Mouse (Mus musculus) forebrain, embryonic 16.5 days (tissue): Measurements from ENCODE around the gene AC192777.2. TPM values are rescaled to one million over a fixed set of nuclear protein-coding genes. Genes with fewer than 3 reads are reported as not detected.
"Not testable (repeated sequence)": the region's sequence is repeated elsewhere in the genome, so short reads cannot be mapped to it uniquely, and the experiment has no call there.

Experiments used
- ATAC-seq: fragments of 200-750 bp; cut with Nextera tagmentation; 2 replicates; pipeline ENCODE4 v1.8.0; 2017; ENCODE audit warnings: mild to moderate bottlenecking, moderate library complexity
- H3K27ac ChIP-seq: fragments of 300-500 bp; sonication (generic); 2 replicates; pipeline ENCODE4 v1.5.1; 2014; ENCODE audit warnings: low read length, control low read depth
- H3K27me3 ChIP-seq: fragments of 300-500 bp; sonication (generic); replicated peaks from 2 replicates; pipeline ENCODE4 v1.6.1; 2014; ENCODE audit warnings: low read length; ENCODE audit not compliant: control insufficient read depth, insufficient read depth
- H3K36me3 ChIP-seq: fragments of 300-500 bp; sonication (generic); 2 replicates; pipeline ENCODE4 v1.6.1; 2014; ENCODE audit not compliant: control insufficient read depth, insufficient read depth
- H3K4me1 ChIP-seq: fragments of 300-500 bp; sonication (generic); replicated peaks from 2 replicates; pipeline ENCODE4 v1.6.1; 2014; ENCODE audit warnings: low read length; ENCODE audit not compliant: control insufficient read depth, insufficient read depth
- H3K4me2 ChIP-seq: fragments of 300-500 bp; sonication (generic); 2 replicates; pipeline ENCODE4 v1.6.1; 2014; ENCODE audit warnings: mild to moderate bottlenecking, low read length, control low read depth
- H3K4me3 ChIP-seq: fragments of 300-500 bp; sonication (generic); replicated peaks from 2 replicates; pipeline ENCODE4 v1.5.1; 2014; ENCODE audit warnings: mild to moderate bottlenecking, low read length, control low read depth
- H3K9ac ChIP-seq: fragments of 300-500 bp; sonication (generic); replicated peaks from 2 replicates; pipeline ENCODE4 v1.6.1; 2014; ENCODE audit warnings: low read depth, low read length, control low read depth
- H3K9me3 ChIP-seq: fragments of 300-500 bp; sonication (generic); 2 replicates; pipeline ENCODE4 v1.6.1; 2016; ENCODE audit warnings: low read length; ENCODE audit not compliant: control insufficient read depth
- WGBS: fragments of 180-500 bp; shearing (Covaris S2); extraction: QIAGEN DNeasy Blood & Tissue Kit; methylation state at CpG from one replicate; pipeline ENCODE4 v1.1.7; 2014; 5-methylcytosine and 5-hydroxymethylcytosine counted together
- microRNA-seq: library from miRNA; unstranded; fragments of <30 nt; microRNA quantifications from one replicate; pipeline ENCODE4, GENCODE M21; 2017
- polyA plus RNA-seq: library from polyadenylated mRNA; unstranded; fragments of >200 nt; fragmentation: Nextera tagmentation; extraction: Ambion mirVana; gene quantifications from 2 replicates; pipeline ENCODE4 v1.2.1, GENCODE M21; 2015

The AC192777.2 gene
- not detected in 2 replicates for polyA plus RNA-seq

DNA sequence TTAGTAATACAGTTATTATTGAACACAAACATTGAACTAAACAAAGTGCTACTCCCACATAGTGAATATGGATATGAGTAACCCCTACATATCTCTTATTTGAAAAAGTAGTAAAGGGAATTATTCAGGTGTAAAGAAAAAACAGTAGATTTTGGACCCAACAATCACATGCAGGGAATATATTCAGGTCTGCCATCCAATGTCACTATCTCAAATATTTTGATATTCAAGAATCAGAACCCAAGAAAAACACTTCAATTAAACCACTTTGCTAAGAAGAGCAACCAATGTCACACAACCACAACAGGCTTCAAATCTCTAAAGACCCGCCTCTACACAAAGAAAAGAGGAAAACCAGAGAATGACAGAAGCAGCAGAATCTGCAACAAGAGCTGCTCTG lies at the start of gene AC192777.2:
AC192777.2 (plus strand) TSS at position 301 of the 400 bp plus-strand sequence.
- H3K4me1 ChIP-seq, H3K27me3 ChIP-seq, H3K9me3 ChIP-seq, H3K4me3 ChIP-seq, H3K4me2 ChIP-seq, H3K9ac ChIP-seq, ATAC-seq, H3K36me3 ChIP-seq, H3K27ac ChIP-seq: not testable (repeated sequence)
- 86% methylated on average over 1 of the region's 1 CpGs for WGBS

DNA sequence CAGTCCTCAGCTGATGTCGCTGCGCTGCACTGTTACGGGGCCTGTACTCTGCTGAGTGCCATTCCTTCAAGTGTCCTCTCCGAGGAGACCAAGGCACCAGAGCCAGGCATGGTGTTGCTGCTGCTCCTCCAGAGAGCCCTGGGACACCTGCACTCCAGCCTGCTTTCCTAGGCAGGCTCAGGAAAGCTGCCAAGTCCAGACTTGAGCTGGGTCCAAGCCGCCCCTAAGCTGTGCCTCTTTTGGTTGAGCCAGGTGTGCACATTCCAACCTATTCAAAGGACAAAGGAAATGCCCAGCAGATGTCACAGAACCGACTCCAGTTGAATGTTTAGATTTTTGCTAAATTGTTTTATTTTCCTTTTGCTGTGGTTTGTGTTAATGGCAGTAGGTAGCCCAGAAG lies 20.9 kb downstream of the AC192777.2 start:
- not testable (repeated sequence) for H3K36me3 ChIP-seq, H3K4me2 ChIP-seq, H3K27ac ChIP-seq, H3K9ac ChIP-seq, H3K4me3 ChIP-seq, H3K27me3 ChIP-seq, H3K9me3 ChIP-seq, ATAC-seq, H3K4me1 ChIP-seq
- WGBS: 87% methylated on average over 5 of the region's 6 CpGs

DNA sequence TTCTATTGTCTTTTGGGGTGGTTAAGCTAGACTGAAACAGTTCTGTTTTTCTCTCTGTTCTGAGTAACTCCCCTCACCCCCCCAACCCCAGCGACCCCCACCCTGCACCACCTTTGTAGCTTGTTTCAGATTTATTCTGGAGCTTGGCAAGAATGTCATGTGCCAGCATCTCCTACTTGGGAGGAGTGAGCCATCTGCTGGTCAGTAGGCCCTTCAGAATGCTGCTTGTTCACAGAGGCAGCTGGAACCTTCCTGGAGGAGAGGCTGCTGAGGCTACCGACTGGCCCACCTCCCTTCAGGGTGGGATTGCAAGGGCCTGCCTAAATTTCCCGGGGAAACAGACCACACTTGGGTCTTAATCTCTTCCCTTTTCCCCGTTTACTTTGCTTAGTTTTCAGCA lies 21.6 kb downstream of the AC192777.2 start:
- H3K4me1 ChIP-seq, ATAC-seq, H3K9ac ChIP-seq, H3K4me3 ChIP-seq, H3K27me3 ChIP-seq, H3K36me3 ChIP-seq, H3K9me3 ChIP-seq, H3K4me2 ChIP-seq, H3K27ac ChIP-seq: not testable (repeated sequence)
- 57% methylated on average over 4 of the region's 4 CpGs for whole genome bisulfite sequencing

Small RNA genes lying within 50 kb of the gene (microRNA-seq; reads per million reads assigned to microRNA genes)
- gene Gm26376: not detected

Other genes with a start within 250 kb of the AC192777.2 start
- not detected in 2 replicates for gene Esp38, start 144.9 kb upstream of the AC192777.2 start, polyA plus RNA-seq
- gene Pgk2, start 113.2 kb downstream of the AC192777.2 start, polyA plus RNA-seq: not detected in 2 replicates
- gene Crisp3, start 146.8 kb downstream of the AC192777.2 start, polyA plus RNA-seq: not detected in 2 replicates
- not detected in 2 replicates for gene Crisp1, start 223.8 kb downstream of the AC192777.2 start, polyA plus RNA-seq